Mouse (Mus musculus): ENCODE data around the gene Cyp2c70.

Gene Cyp2c70

DNA sequence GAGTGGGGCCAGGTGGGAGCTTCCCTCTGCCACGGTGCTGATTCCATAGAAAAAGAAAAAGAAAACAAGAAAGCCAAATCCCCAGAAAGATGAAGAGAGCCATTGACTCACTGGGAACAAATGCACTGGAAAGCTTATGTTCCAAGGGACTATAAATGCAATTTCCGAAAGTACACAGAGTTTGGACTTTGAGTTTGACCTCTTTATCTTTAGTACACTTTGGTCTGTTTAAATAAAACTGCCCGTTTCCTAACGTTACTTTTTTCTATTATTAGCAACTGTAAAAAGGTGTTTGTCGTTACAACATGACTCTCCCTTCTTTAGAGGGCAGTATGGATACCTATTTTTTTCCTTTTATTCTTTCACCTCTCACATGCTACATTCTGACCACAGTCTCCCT is at the start of gene Cyp2c70:
Cyp2c70 (minus strand) TSS at position 174 of the 400 bp plus-strand sequence.
- WGBS = 75% methylated on average over 5 of the region's 5 CpGs

DNA sequence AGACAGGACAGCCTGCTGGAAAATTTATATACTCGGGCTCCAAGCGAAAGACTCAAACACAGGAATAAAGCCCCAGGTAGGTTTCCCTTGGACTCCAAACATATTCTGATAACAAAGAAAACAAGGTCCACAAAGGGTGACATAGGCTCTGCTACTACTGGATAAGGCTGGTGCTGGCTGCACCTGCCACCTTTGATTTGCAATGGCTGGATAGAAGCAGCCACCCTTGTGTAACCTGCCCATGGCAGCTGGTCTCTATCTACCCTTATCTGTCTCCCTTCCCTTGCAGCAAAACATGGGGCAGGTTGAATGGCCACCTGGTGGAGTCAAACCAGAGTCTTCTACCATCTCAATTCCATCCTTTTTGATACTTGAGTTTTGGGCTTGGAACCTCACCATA is 45.4 kb upstream of the Cyp2c70 start:
- WGBS = 85% methylated on average over 2 of the region's 2 CpGs

DNA sequence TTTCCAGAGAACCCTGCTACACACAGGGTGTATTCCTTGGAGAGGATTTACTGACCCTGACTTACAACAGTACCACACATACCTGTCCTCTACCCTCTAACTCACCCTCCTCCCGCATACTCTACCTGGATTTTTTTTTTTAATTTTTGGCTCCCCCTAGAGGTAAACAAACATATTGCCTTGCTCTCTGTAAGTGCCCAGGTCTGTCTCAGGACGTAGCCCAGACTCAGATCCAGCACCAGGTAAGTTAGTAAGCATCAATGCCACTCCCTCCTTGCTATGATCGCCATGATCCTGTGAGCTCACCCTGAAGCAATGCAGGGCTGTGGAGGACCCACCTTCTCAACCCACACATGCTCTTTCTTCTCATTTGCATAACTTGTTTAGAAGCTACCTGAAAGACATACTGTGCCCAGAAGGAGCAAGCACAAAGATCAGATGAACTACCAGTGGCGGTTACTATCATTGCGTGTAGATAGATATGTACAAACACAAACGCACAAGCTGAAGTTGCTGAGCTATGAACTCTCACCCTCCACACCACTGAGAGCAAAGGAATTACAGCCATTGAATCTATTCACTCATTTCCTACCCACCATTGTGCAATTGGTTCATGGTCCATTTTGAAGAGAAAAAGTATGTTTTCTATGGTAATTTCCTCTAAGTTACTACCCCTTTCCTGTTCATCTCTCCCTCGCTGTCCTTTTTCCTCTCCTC is 44.9 kb upstream of the Cyp2c70 start:
- WGBS = 84% methylated on average over 7 of the region's 7 CpGs

DNA sequence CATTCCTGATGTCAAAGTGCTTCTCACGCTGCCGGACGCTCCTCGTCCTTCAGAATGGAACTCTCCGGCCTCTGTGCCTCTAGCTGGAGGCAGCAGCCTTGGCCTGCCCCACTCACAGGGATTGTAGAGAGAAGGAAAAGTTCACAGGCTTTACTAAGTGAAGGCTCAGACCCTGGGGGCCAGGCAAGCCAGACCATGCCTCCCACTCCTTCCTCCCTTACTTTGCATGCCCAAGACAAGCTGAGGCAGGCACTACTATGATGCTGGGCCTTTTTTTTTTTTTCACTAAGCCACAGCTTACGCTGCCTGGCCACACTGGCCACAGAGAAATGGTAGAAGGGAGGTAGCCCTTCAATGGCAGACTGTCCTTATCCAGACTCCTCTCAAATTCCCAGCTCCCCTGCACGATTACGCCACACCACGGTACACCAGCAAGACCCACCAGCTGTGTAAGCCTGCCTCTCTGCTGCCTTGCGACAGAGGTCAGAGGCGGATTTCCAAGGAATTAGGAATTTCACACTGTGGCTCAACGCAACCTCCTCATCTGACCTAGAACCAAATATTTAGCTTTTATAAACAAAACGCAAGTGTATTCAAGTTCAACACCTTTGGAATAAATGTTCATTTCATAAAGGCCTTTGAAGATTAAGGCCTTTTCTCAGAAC is 44.1 kb upstream of the Cyp2c70 start:
- WGBS = 89% methylated on average over 13 of the region's 13 CpGs

DNA sequence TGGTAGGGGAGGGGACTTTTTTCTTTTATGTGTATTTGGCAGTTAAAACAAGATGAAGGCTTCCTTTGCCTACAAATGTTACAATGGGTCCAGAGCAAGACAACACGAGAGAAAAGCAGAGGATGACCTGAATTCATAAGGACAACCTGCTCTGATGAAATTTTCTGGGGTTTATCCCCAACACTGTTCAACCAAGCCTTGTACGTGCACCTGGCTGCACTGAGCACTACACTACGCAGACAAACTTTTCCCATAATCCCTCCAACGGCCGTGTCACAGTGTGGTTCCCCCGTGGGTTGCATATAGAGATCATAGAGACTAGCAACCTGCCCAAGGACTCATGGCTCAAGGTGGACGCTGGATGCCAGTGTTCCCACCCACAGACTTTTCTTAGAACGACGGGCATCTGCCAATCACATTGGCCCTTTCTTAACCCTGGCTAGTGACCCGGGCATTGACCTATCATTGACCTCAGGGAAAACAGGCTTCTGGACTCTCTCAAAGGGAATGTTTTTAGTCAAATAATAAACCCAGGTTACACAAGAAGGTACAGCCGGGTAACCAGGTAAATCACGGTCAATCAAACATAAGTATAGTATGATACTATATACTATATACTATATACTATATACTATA is 39.5 kb upstream of the Cyp2c70 start:
- WGBS = 87% methylated on average over 12 of the region's 12 CpGs

DNA sequence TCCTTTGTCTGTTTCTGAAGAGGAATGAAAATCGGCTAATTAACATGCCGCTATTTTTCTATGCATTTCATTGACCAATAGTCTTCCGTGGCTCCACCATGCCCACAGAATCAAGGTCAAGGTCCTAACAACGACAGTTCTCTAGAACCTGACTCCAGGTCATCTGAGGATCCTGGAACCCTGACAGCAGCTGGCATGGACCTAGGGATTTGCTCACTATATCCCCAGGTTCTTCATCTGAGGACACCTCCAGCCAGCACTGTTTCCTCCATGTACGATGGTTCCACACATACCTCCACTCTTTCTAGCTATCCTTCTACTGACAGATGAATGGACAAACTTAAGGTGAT is 38.6 kb upstream of the Cyp2c70 start:
- 60% methylated on average over 5 of the region's 5 CpGs for WGBS

DNA sequence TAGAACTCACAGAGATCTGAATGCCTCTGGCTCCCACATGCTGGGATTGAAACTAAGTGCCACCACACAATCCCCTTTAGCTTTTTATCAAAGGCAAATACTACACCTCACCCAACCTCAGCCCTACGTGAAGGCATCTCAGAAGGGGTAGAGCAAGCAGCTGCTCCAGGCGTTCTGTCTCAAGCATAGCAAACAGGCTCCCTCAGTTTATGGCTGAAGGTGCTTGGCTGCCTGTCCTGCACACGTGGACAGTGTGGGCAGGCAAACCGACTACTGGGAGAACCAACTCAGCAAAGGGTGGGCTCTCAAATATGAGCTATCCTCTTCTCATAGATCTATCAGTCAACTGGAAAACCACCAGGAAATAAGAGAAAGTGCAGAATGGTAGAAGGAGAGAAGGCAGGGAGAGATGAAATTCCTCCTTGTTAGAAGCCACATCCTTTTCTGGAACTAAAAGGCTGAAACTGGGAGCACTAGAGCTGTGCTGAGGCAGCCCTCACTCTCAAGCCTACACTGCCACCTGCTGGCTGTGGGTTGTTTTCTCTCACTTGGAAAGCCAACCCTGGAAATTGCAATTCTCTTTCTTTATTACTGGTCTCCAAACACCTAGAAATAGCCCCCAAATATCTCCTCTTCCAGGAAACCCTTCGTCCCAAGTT is 38.1 kb upstream of the Cyp2c70 start:
- WGBS = 32% methylated on average over 5 of the region's 5 CpGs

DNA sequence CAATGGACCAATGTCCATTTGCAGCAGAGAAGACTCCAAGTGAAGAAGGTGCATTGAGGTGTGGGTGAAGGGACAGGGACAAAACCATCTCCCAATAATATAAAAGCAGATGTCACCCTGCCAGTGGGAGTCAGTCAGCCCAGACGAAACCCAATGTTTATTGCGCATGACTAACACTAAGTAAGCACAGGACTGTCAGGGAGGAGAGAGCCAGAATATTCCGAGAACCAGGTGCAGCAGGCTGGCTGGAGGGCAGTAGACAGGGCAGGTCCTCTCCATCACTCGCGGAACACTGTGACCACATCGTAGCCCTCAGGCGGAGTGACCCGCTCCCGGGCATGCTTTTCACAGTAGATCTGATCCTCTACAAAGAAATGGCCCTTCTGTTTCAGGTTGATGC is 35.2 kb upstream of the Cyp2c70 start:
- WGBS = 92% methylated on average over 9 of the region's 9 CpGs

DNA sequence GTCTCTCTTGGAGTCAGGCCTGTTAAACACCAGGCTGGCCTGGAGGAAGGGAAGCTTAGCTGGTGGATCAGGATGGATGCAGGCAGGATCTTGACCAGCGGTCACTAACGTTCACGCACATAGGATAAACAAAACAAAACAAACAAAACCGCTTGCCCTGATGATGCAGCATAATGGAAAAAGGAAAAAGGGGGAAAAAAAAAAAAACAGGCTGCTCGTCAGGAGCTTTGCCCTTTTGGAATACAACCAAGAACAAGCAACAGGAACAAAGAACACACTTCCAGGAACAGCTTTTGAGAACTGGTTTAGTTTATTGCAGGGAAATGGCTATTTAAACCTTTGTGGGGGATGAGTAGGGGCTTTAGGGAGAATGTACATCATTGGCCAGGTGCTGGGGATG is 33.7 kb upstream of the Cyp2c70 start:
- 62% methylated on average over 5 of the region's 5 CpGs for WGBS

DNA sequence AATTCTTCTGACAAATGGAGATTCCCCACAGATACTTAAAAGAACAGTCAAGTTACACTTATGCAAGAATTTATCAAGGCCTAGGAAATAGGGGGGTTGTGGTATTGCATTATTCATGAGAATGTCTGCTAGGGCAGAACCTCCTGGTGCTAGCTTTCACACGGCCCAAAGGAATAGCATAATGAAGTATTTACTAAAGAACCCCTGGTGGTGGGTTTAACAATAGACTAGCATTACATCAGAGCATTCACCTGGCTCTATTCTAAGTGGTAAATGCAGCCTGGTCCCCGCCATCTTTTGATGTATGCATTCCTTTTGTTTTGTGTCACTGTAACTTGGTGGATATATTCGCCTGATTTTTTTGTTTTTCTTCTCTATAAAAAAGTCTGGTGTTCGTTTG is 15.8 kb upstream of the Cyp2c70 start:
- 43% methylated on average over 4 of the region's 4 CpGs for WGBS

DNA sequence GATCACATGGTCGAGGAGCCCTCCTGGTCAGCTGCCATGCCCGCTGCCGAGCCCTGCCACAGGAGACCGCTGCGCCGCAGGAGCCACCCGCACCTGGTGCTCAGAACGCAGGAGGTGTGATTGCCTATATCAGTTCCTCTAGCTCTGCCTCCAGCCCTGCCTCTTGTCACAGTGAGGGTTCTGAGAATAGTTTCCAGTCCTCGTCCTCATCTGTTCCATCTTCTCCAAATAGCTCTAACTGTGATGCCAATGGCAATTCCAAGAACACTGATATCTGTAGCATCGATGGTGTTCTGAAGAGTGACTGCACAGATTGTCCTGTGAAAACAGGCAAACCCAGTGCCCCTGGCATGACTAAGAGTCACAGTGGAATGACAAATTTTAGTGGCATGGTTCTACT is 3.5 kb upstream of the Cyp2c70 start:
- 62% methylated on average over 10 of the region's 10 CpGs for WGBS

DNA sequence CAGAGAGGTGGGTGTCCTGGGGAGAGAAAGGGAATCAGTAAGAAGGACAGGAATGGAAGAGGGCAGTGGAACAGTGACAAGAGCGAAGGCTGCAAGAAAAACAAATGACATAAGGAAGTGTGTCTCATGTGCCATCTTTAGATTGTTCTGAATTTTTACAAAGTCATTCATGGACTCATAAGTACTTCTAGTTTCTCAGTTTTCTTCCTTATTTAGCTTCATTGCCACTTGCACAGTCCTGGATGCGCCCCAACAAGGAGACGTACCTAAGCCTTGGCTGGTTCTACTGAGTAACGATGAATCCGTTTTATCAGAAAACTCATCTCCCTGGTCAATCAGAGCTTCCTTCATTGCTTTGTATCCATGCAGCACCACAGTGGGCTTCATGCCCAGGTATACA is 3.5 kb downstream of the Cyp2c70 start:
- WGBS = 62% methylated on average over 5 of the region's 5 CpGs

DNA sequence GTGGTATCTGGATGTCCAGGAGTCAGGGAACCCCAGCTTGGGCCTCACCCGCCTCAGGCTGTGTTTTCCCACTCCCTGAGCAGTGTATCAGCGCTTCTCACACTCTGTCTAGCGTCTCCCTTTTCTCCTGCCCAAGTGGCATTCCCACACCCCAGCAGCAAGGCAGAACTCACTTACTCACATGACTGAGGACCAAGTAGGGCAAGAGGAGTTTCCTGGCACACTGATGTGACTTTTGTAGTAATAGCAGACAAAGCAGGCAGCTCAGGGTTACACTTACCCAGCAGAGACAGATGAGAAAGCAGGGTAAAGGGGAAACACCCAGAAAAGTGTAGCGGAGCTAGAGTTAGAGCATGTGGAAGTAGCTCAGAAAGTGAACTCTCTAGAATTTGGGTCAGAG is 8.8 kb downstream of the Cyp2c70 start:
- WGBS = 75% methylated on average over 4 of the region's 4 CpGs

DNA sequence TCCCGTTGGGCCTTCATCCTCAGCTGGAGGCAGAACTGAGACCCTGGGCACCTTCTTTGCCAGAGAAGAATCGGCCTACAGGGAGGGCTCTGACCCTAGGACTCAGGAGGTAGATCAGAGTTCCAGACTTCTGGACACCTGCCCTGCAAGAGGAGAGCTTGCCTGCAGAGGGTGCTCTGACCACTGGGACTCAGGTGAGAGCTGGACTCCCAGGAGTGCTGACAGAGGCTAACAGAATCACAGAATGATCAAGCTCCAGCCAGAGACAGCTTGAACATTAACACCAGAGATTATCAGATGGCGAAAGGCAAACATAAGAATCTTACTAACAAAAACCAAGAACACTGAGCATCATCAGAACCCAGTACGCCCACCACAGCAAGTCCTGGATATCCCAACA is 18.7 kb downstream of the Cyp2c70 start:
- 82% methylated on average over 4 of the region's 4 CpGs for WGBS

DNA sequence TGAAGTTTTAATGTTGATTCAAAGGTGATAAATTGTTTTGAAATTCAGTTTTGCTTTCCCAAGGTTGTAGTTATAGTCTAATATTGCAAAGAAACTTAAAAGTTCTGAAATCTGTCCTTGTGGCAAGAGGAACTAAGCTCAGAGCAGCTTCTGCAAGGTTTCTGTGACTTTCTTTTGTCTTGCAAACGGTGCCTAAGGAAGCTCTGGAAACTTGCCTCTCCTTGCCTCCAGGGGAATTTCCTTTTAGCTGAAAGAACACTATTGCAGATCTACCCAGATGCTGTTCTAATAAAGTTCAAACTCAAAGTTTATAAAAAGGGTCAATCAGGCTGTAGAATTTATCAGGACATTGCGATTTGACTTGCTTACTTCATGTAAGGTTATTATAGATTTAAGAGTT is 60.1 kb downstream of the Cyp2c70 start:
- 52% methylated on average over 2 of the region's 2 CpGs for WGBS

DNA sequence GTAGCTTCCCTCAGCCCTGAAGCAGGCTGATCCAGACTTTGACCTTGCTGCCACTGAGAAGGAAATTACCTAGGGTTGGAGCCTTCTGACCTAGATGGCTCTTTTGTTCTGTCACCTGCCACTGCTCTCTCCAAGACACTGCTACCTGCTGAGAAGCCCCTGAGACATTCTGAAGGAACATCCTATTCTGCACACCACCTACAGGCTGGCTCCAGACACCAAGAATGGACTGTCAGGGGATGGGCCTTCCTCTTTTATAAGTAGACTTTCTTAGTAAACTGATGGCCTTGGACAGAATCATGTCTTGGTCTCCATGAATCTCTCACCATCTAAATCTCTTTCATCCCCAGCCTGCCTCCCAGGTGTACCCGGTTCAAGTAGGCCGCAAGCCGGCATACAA is 62.0 kb downstream of the Cyp2c70 start:
- 73% methylated on average over 3 of the region's 3 CpGs for WGBS

DNA sequence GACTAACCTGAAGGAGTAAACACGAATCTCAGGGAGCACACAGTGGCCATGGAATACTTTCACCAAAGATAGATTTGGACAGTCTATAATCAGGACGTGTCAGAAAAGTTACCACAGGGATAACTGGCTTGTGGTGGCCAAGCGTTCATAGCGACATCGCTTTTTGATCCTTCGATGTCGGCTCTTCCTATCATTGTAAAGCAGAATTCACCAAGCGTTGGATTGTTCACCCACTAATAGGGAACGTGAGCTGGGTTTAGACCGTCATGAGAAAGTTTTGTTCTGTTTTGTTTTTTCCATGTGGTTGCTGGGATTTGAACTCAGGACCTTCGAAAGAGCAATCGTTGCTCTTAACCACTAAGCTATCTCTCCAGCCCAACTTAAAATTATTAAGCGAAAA is 67.5 kb downstream of the Cyp2c70 start:
- WGBS = 80% methylated on average over 13 of the region's 13 CpGs
